Mouse (Mus musculus) forelimb bud, embryonic 11.5 days (tissue): ENCODE data around the gene St3gal3.

Source experiments
- DNase-seq: peaks from one replicate; pipeline ENCODE4 v3.0.0-alpha.2; 2012; ENCODE audit warnings: low read depth, low spot score

Gene St3gal3

GRCm38 (mm10) chr4:118141511-118141910, 6.8 kb upstream of the St3gal3 start:
- no peak for DNase-seq

GRCm38 (mm10) chr4:118138891-118139290, 4.2 kb upstream of the St3gal3 start:
- no peak for DNase-seq

GRCm38 (mm10) chr4:118137857-118138256, 3.1 kb upstream of the St3gal3 start:
- no peak for DNase-seq

- no peak for DNase-seq
Observed at GRCm38 (mm10) chr4:118137311-118137710, 2.6 kb upstream of the St3gal3 start.

GRCm38 (mm10) chr4:118135414-118135813, 700 bp upstream of the St3gal3 start:
- DNase-seq = no peak

- DNase-seq = no peak
Observed at GRCm38 (mm10) chr4:118131329-118131728, 3.4 kb downstream of the St3gal3 start.

- DNase-seq = no peak
Observed at GRCm38 (mm10) chr4:118123030-118123704, 11.5 kb downstream of the St3gal3 start.

- DNase-seq = no peak
Observed at GRCm38 (mm10) chr4:118122078-118122477, 12.6 kb downstream of the St3gal3 start.

- no peak for DNase-seq
Observed at GRCm38 (mm10) chr4:118117565-118117964, 17.1 kb downstream of the St3gal3 start.

- no peak for DNase-seq
Observed at GRCm38 (mm10) chr4:118116098-118116497, 18.6 kb downstream of the St3gal3 start.

GRCm38 (mm10) chr4:118115132-118115531, 19.6 kb downstream of the St3gal3 start:
- DNase-seq = no peak

- no peak for DNase-seq
Observed at GRCm38 (mm10) chr4:118112601-118113000, 22.1 kb downstream of the St3gal3 start.

GRCm38 (mm10) chr4:118109649-118110048, 25.1 kb downstream of the St3gal3 start:
- no peak for DNase-seq

- no peak for DNase-seq
Observed at GRCm38 (mm10) chr4:118108779-118109178, 25.9 kb downstream of the St3gal3 start.

GRCm38 (mm10) chr4:118105256-118106053, 29.3 kb downstream of the St3gal3 start:
- no peak for DNase-seq

GRCm38 (mm10) chr4:118103280-118103830, 31.4 kb downstream of the St3gal3 start:
- DNase-seq = no peak

GRCm38 (mm10) chr4:118101497-118101896, 33.2 kb downstream of the St3gal3 start:
- DNase-seq = no peak

- no peak for DNase-seq
Observed at GRCm38 (mm10) chr4:118099637-118100364, 34.9 kb downstream of the St3gal3 start.

- DNase-seq = no peak
Observed at GRCm38 (mm10) chr4:118098571-118098970, 36.1 kb downstream of the St3gal3 start.

- DNase-seq = no peak
Observed at GRCm38 (mm10) chr4:118096069-118096468, 38.6 kb downstream of the St3gal3 start.

- no peak for DNase-seq
Observed at GRCm38 (mm10) chr4:118092784-118093457, 41.8 kb downstream of the St3gal3 start.
